Mouse (Mus musculus): ENCODE data around the gene Bag6.
A peak's percentile ranks its signal among the peaks of the same experiment; 100 is the strongest.

The Bag6 gene

GRCm38 (mm10) chr17:35134801-35135590 is at the start of gene Bag6:
TSS of gene Bag6 (plus strand) at chr17:35135178.
- peak; percentile 97 for DNase-seq

- DNase-seq, result no peak
Measured at GRCm38 (mm10) chr17:35085208-35085865, 49.6 kb upstream of the Bag6 start, which contains the start of gene Ly6g6f. TSS of gene Ly6g6f (minus strand) at chr17:35085610.

GRCm38 (mm10) chr17:35088151-35088550 is 46.8 kb upstream of the Bag6 start:
- DNase-seq, result no peak

GRCm38 (mm10) chr17:35088825-35089644 is 45.9 kb upstream of the Bag6 start, which contains the start of gene Abhd16a:
TSS of gene Abhd16a (plus strand) at chr17:35089263.
- DNase-seq, result peak; percentile 97

GRCm38 (mm10) chr17:35090166-35090932 is 44.6 kb upstream of the Bag6 start:
- no peak for DNase-seq

GRCm38 (mm10) chr17:35092403-35093198 is 42.4 kb upstream of the Bag6 start:
- no peak for DNase-seq

GRCm38 (mm10) chr17:35094475-35095365 is 40.3 kb upstream of the Bag6 start:
- no peak for DNase-seq

- no peak for DNase-seq
Measured at GRCm38 (mm10) chr17:35096597-35096996, 38.4 kb upstream of the Bag6 start.

GRCm38 (mm10) chr17:35097164-35097655 is 37.8 kb upstream of the Bag6 start:
- DNase-seq, result no peak

GRCm38 (mm10) chr17:35100196-35100765 is 34.7 kb upstream of the Bag6 start:
- no peak for DNase-seq

GRCm38 (mm10) chr17:35101161-35101560 is 33.8 kb upstream of the Bag6 start:
- no peak for DNase-seq

- DNase-seq, result no peak
Measured at GRCm38 (mm10) chr17:35102299-35102698, 32.7 kb upstream of the Bag6 start.

GRCm38 (mm10) chr17:35103221-35103690 is 31.7 kb upstream of the Bag6 start:
- DNase-seq, result no peak

GRCm38 (mm10) chr17:35104079-35104478 is 30.9 kb upstream of the Bag6 start:
- DNase-seq, result no peak

- no peak for DNase-seq
Measured at GRCm38 (mm10) chr17:35104754-35105153, 30.2 kb upstream of the Bag6 start.

GRCm38 (mm10) chr17:35105740-35106389 is 29.1 kb upstream of the Bag6 start:
- DNase-seq, result peak; percentile 80

- no peak for DNase-seq
Measured at GRCm38 (mm10) chr17:35106522-35106921, 28.5 kb upstream of the Bag6 start.

- no peak for DNase-seq
Measured at GRCm38 (mm10) chr17:35108097-35108496, 26.9 kb upstream of the Bag6 start, which contains the start of gene Ly6g5c. TSS of gene Ly6g5c (plus strand) at chr17:35108279.

GRCm38 (mm10) chr17:35111774-35112173 is 23.2 kb upstream of the Bag6 start:
- DNase-seq, result no peak
